Mouse (Mus musculus) spleen, adult 2 months (tissue): ENCODE data around the gene Psma5.

ENCODE experiments used
- CTCF ChIP-seq: fragments of 200-500 bp; IDR thresholded peaks from 2 replicates; pipeline ENCODE4 v1.5.1; 2011; ENCODE audit warnings: mild to moderate bottlenecking, inconsistent platforms; ENCODE audit not compliant: insufficient read depth, insufficient read length, insufficient replicate concordance; ENCODE audit errors: extremely low read depth
- POLR2A ChIP-seq: fragments of 200-500 bp; IDR thresholded peaks from 2 replicates; pipeline ENCODE4 v1.6.1; 2011; ENCODE audit warnings: low read depth, low read length, inconsistent platforms

GRCm38 (mm10) chr3:108289311-108290130 lies 32.8 kb downstream of the Psma5 start:
- TF ChIP-seq CTCF (no peak), POLR2A (no peak)
